Mouse (Mus musculus): ENCODE measurements at regions not wholly inside any gene's neighbourhood (a gene's known extent, or its start where the extent isn't known, plus 50 kb on each side); places are given as distances from the start of the nearest gene placed in this dataset.

GRCm38 (mm10) chr1:32872920-32873319 lies 325.8 kb upstream of the Gm5415 start:
- TF ChIP-seq POLR2A (IDR thresholded peaks at IDR 0.05; ENCODE audit: borderline replicate concordance, insufficient read depth, low read length) (no peak), CTCF (IDR thresholded peaks at IDR 0.05; ENCODE audit: borderline replicate concordance, insufficient read depth, low read depth, low read length) (no peak)
